Mouse (Mus musculus): ENCODE measurements around the gene L3mbtl3.

Gene L3mbtl3

DNA sequence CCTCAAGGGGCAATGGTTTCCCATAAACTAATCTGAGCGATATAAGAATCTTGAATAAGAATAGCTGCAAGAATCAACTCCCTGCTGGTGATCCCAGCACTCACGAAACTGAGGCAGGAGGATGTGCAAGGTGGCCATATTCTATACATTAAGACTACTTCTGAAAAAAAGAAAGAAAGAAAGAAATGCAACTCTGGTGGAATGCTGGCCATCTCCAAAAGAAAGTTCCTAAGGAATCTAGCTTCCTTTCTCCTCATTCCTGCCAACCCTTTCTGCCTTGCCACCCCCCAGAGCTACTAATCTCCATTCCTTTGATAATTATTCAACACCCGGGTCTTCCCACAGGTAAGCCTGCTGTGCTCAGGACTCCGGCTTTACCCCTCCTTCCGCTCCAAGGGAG lies 41.8 kb downstream of the L3mbtl3 start:
- no peak for DNase-seq

DNA sequence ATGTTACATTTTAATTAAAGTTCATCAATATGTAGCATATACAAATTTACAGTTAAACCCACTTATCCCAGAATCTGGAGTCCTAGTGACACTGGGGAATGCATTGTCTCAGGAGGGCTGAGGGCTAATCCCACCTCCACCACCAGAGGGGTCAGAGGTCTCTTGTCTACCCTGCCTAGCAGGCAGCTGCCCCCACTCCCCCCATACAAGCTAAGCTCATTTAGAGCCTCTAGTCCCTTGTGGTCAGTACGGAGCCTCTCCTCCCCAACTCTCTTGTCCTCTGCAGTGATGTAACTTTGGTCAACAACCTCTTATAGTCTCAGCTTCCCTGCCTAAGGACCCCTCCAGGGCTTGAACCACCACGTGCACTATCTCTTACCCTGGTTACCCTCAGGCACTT lies 43.0 kb downstream of the L3mbtl3 start:
- no peak for DNase-seq

DNA sequence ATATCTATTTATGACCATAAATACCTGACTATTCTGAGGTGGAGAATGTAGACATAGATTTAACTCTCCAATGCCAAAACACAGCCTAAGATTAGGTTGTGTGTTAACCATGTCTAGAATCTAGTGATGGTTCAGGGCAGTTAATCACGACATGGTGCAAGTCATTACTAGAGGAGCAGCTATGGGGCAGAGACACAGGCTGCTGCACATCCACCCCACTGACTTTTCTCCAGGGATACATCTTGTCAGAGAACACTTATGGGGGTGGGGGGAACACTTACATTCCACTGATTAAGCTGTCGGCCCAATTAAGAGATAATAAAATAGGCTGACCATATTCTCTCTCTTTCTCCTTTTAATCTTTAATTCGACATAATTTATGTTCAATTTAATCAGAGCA lies 46.9 kb downstream of the L3mbtl3 start:
- DNase-seq, result no peak

DNA sequence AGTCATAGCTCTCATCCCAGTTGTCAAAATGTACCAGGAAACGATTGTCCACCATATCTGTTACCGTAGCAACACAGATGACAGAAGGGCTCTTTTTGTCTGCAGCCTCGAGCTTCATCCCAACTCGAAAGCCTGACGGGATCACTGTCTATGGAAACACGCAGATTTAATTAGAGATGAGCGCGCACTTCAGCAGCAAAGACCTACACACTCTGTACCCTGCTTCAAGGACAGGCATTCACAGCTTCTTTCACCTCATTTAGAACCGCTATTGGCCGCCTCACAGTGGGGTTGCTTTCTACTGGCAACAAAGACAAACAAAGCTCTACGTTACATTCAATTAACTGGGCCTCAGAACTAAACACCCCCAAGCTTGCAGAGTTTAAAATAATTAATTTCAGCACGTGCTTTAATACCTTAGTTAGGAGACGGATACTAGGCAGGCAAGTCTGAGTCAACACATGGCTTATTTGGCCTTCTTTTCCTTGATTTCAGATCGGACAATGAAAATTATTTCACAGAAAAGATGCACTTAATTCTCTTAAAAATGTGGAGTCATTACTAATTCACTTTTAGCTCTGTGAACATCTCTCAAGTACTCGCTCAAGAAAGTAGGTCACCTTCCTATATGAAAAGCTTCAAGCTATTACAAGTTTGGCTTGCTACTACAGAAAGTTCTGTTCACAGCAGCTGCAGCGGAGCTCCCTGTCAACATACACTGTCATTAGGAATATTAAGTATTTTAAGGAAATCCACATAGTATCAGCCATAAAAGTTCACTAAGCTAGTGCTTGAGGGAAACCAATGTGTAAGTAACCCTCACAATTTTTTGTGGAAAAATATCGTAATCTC lies 47.9 kb downstream of the L3mbtl3 start:
- DNase-seq, result no peak

DNA sequence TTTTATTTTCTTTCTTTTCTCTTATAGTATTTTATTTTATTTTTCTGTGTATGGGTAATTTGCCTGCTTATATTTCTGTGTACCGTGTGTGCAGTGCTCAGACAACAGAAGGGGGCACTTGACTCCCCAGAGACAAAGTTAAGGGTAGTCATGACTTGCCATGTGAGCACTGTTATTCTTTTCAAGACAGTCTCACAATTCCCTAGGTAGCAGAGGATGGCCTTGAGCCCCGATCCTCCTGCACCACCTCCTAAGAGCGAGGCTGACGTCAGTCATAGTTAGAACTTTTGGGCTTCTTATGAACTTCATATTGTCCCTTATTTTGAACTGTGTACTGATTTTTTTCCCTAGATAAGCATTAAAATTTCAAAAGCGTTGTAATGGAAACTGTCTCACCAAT lies 48.5 kb downstream of the L3mbtl3 start:
- no peak for DNase-seq

DNA sequence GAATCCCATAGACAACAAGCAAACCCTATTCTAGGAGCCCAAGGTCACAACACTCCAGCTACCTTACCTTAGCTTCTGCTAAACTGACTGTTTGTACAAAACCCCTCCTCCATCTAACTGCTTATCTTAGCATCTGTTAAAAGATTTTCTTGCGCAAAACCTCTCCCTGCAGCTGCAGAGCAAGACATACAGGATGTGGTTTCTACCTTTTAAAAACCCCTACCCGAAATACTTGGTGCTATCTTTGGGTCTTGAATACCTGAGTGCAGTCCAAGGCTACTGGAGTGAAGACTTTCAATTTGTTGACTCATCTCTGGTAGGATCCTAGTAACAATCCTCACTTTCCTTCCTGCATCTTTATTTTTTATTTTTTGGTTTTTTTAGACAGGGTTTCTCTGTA lies 50.5 kb downstream of the L3mbtl3 start:
- no peak for DNase-seq

DNA sequence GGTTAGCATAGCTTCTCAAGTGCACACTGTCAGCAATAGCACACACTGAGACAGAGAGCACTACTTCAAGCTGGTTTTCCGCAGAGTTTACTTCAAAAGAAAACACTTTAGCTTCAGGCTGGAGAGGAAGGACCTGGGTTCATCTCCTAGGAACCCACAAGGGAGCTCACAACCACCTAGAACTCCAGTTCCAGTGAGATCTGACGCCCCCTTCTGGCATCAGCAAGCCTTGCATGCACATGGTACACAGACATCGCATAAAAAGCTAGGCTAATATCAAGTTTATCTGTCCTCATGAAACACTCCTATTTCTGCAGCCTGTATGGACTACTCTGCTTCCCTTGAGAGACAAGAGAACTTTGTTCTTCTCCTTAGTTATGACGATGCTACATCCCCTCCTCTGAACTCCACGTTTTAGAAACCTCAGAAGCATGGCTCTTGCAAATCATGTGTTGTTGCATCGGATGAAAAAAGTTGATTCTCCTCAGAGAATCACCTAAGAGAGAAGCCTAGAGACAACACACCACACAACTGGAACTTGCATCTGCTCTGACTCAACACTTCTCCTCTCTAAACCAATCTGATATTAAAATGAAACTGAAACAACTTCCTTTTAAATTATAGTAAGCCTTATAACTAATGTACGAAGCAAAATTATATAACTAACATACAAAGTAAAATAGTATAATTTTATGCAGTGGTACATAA lies 53.3 kb downstream of the L3mbtl3 start:
- DNase-seq, result no peak

DNA sequence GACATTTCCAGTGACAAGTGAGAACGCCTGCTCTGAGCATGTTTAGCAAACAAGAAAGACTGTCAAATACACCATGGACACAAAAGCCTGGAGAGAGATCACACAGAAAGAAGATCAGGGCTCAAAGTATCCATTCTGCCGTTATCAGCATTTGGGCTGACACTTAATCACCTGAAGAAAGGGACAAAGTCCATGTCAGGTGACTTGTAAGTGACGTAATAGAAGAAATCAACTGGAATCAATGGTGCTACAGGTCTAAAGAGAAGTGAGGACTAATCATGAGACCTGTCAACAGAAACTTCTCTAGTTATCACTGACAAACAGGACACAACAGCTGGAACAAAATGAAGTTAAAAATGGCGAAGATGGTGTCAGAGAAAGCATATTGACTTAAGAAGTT lies 55.1 kb downstream of the L3mbtl3 start:
- no peak for DNase-seq

DNA sequence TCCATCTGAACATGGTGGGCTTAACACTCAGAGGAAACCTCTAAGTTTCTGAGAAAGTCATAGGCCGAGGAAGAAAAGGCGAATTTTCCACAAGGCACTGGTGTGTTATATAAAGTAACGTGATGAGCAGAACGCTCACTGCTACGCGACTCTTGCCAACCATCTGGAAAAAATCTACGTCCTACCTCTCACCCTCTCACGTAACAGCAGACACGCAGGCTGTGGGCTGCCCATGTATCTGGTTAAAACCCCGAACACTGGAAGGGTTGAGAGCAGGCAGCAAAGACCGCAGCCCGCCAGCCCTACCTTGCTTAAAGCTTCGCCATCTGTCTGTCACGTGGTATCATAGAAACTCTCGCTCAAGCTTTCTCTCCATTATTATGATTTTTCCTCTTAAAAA lies 61.4 kb downstream of the L3mbtl3 start:
- DNase-seq, result no peak

DNA sequence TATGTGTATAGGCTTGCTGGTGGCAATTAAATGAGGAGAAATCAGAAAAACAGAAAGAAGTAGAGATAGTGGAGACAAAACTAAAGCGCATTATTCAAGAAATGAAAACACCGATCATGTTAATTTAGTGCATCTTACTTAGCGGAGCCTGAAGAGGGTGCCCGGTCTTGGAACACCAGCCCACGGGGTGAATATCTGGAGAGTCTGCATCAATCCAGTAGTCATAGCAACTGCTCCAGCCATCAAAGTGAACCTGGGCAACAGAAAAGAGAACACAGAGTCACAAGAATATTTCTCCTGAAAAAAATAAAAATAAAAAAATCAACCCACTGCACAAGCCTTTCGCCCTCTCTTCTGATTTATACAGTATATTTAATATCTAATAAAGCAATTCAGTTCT lies 72.3 kb downstream of the L3mbtl3 start:
- DNase-seq, result no peak

DNA sequence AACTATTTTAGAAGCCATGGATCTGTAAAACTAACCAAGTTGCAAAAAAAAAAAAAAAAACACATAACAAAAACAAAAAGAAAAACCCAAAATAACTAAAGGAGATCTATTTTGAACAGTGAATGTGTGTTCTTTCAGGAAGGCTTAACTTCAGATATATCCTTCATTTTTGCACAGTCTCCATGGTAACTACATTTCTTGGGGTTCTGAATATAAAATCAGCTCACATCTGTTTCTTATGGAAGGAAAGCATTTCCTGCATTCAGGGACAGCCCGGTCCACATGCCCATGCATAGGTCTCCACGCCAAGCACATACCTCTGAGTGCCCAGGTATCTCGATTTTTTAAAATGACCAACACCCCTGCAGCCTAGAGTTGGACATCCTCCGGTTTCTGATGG lies 73.4 kb downstream of the L3mbtl3 start:
- no peak for DNase-seq

DNA sequence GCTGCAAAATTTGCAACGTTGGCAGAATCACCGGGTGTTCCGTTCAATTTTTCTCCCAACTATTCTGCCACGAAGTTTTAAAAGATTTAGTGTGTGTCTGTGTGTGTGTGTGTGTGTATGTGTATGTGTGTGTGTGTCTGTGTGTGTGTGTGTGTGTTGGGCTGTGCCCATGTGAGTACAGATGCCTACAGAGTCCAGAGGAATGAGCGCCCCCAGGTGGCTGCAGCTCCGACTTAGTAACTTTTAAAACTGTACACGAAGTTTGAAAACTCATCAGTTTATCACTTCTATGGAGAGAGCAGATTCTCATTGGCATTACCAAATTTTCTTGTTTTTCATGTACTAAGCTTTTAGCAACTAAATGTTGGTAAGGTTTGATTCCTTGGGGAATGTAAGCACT lies 78.1 kb downstream of the L3mbtl3 start:
- no peak for DNase-seq

DNA sequence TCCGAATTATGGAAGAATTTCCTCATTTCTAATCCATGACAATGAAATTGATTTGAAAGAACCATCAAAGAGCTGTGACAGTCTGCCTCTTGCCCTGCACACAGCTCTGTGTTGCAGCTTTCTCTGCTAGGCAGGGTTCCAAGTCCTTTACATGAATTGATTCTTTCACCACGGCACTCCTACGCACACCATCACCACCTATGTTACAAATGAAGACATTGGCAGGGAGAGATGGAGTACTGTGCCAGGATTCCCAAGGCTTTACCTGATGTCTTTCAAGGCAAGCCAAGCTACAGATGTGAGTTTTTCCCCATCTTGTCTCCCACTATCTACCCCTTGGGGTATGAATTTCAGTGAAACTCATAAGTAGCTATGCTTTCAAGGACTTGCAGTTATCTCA lies 78.6 kb downstream of the L3mbtl3 start:
- DNase-seq, result no peak

DNA sequence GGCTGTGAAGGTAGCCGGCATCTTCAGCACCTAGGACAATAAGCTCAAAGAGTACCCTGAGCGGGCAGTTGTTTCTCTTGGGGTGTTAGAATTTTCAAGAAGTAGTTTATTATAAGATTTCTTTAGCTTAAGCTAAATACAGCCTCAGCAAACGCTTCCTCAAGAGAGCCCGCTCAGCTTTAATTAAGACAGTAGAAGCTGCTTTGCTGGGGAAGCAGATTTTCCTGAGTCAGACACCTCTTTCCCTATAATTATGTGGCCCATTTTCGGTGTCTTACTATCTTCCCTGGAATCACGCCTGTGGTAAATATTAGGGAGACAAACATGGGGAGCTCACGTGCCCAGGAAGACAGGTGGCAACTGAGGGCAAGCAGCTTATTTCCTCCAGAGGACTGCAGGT lies 88.6 kb downstream of the L3mbtl3 start:
- DNase-seq, result no peak

DNA sequence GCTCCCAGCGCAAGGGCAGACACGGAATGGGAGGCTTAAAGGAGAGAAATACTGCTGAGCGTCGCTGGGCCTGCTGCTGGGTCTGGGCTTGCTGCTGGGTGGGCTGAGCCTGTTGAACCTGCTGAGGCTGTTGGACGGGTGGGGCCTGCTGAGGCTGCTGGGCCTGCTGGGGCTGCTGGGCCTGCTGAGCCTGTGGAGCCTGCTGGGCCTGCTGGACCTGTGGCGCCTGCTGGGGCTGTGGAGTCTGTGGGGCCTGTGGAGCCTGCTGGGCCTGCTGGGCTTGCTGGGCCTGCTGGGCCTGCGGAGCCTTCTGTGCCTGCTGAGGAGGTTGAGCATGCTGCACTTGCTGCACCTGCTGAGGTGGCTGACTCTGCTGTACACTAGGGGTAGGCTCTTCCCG lies 95.8 kb downstream of the L3mbtl3 start:
- no peak for DNase-seq

DNA sequence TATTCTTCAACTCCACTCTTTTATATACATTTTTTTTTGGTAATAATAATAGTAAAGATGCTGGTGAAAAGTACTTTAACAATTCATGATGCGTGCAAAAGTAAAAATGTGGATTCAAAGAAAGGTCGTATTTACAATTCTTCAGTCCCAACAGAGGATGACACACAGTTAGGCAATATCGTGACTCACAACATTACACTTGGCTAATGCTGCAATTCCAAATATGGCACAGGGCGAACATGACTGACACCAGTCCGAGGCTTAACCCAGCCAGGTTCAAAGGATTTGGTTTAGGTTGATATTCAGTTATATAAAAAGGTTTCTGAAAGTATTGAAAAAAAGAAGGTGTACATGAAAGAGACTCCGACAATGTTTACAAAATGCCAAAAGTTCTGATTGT lies 100.4 kb downstream of the L3mbtl3 start:
- no peak for DNase-seq

DNA sequence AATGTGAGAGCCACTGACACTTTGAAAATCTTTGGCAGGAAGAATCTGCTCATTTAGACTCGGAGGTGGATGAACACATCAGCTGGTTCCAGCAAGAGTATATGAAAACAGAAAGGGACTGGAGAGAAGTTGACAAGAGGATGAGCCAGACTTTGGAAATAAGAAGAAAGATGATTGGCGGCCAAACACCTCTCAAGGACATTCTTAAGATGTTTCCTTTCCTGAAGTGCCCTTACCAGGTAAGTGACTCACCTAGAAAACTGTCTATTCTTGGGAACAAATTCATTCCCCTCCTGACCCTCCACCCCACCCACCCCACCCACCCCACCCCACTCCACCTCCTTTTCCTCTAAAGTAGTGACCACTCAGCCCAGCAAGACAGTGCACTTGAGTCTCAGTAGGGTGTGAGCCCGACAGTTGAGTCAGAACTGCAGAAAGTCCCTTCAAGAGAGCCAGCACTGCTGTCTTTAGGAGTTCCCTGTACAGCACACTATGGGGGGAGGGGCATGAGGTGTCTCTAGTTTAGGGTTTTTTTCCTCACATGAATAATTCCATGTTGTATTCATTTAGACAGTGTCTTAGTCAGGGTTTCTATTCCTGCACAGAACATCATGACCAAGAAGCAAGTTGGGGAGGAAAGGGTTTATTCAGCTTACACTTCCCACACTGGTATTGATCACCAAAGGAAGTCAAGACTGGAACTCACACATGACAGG lies 111.9 kb downstream of the L3mbtl3 start:
- DNase-seq, result no peak

DNA sequence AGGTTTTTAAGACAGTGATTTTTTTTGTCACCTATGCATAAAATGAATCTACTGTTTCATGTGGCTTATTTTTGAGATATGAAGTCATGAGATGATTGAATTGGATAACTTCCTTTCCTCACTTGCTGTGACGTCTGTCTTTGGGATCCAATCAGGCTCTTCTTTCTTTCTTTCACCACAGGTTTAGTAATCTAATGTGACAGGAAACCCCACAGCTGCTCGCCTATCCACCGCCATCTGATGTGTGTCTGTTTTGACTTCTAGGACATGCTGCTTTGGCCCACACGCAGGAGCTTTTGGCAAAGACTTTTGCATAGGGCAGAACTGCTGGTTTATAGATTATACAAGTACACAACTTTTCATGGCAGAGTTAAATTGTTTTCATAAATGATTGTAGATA lies 115.9 kb downstream of the L3mbtl3 start:
- DNase-seq, result no peak

DNA sequence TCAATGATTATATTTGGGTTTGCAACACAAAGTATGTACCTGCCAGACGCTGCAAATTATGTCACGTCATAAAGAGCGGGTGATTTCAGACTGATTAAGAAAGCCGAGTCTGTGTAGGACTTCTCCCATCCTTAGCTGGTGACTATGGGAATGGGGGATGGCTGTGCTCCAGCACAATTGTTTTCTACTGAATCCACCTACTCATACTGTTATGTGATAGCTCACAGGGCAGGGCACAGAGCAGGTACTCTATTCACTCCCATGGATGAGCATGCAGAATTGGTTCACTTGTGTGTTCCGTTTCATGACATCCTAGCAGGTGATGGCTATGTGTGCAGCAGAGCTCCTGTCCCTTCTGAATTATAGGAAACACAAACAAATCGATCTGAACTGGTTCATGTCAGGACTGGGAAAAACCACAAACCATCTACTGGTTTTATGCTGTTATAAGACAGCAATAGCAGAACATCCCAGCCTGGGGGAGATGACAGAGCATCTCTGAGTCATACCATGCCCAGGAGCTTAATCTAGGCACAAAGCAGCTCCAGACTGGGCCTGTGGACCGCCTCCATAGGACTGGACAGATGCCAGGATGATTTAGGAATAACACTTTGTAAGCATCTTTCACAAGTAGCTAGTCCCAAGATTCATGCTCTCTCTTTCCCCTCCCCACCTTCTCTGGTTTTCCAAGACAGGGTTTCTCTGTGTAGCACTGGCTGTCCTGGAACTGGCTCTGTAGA lies 126.2 kb downstream of the L3mbtl3 start:
- no peak for DNase-seq

DNA sequence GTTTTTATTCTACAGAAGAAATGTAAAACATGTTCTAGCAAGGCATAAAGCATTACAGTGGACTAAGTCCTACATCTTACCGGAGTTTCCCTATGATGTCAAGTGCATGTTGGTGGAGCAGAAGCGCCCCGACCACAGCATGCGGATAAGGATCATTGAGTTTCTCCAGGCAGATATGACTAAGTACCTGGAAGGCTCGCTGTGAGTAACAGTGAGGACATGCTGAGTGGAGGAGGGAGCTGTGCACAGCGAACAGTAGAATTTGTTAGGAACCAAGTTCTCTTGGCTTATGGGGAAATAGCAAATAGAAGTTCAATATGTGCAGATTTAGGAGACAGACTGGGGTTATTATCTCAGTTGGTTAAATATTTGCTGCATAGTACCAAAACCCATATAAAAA lies 131.3 kb downstream of the L3mbtl3 start:
- no peak for DNase-seq

DNA sequence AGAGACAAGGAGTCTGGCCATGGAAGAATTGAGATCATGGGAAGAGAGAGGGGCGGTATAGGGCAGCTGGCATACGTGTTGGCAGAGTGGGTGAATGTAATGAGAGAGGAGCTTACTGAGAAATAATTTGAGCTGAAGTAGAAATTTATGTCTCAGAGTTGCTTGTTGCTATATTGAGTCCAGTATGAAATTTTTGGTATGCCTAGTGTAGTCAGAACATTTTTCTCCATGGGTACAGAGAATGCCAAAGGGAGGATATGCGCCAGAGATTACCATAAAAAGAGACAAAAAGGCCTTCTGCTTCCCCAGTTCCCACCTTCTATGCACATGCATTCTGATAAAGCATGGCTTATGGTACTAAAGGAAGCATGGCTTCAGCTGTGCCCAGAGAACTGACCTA lies 132.6 kb downstream of the L3mbtl3 start:
- DNase-seq, result no peak

DNA sequence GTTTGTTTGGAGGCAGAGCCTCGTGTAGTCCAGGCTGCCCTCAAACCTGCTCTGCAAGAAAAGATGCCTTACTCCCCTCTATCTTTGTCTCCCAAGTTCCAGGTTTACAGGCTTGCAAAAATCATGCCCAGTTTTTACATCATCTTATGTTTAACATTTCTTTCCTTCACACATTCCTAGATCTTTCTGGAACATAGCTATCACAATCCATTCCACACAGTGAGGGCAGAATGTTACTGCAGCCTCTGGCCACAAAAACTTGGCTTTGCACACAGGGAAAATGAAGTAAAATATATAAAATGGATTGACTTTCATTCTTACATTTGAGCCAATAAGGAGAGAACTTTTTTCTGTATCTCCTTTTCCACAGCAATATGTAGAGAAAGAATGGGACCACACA lies 136.7 kb downstream of the L3mbtl3 start:
- no peak for DNase-seq

DNA sequence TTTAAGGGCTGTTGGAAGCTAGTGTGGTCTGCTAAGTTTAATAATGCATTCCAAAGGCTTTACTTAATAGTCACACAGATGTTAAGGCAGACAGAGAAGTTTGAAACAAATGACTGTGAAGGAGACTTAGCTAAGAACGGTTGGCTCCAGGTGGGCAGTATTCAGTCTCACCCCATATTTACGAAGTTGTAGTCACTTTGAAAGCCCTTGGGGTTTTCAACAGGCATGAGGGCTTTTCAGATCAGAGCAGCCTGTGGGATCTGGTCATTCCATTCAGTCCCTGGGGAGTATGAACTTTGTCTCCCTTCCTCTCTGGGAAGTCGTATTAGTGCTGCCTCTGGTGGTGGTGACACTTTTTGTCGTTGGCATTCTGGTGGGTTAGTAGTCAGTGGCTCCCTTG lies 137.2 kb downstream of the L3mbtl3 start:
- no peak for DNase-seq
